Comparison of ENCODE assay signal across 18 mouse cellular contexts in the genomic region with DNA sequence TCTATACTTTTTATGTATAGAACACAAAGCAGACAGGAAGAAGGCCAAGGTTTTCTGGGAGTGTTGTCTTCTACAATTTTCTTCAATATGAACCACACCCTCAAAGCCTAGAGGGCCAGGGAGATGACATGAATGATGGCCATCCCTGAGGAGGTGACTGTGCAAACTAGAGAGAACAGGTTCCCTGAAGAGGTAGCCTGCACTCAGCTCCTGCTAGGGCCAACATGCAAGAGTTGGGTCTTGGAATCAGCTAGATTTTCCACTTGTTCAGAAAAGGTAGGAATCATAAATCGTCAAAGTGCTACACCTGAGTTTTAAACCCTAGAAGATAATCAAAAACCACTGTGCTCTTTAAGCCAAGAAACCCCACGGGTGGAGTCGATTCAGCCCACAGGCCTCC. TPM values are rescaled to one million over a fixed set of nuclear protein-coding genes. Genes with fewer than 3 reads are reported as not detected.
DNase-seq lines count a peak whose midpoint lies in the region; ATAC-seq and TF ChIP-seq lines count a peak whose summit lies in the region.
"Had no signal": no experiment of that assay in that cellular context is flagged by ENCODE, and none has a peak within 500 bp of the region (broad histone marks: within the 10 kb centered on the region; RNA-seq: fewer than 3 reads in every experiment).

No protein-coding gene starts in this region.

- H3K4me3 ChIP-seq in stomach, embryonic 15.5 days (replicated peaks) = no peak overlapping the region
- H3K4me3 ChIP-seq in stomach, postnatal 0 days (ENCODE audit: low read depth, low read length) = no peak overlapping the region
- no peak overlapping the region for H3K4me3 ChIP-seq in liver, embryonic 13.5 days (replicated peaks)
- H3K4me3 ChIP-seq in liver, postnatal 0 days (ENCODE audit: low read depth, low read length) = no peak overlapping the region
- H3K4me3 ChIP-seq in midbrain, embryonic 15.5 days = no peak overlapping the region
- H3K4me3 ChIP-seq: embryonic facial prominence, embryonic 13.5 days; forebrain, embryonic 10.5 days; heart, embryonic 12.5 days; hindbrain, embryonic 15.5 days had no signal

- ATAC-seq in stomach, embryonic 15.5 days (ENCODE audit: insufficient read depth, low FRiP score, low read depth) = peak; percentile 76; the same call in 1 of the 2 replicates
- no peak for ATAC-seq in stomach, postnatal 0 days (ENCODE audit: low FRiP score, low TSS enrichment)
- ATAC-seq in erythroid progenitor cell, adult 5-6 weeks (replicated peaks; ENCODE audit: low FRiP score, poor library complexity, severe bottlenecking) = peak; percentile 80
- ATAC-seq in liver, embryonic 13.5 days (ENCODE audit: low read depth) = peak; percentile 90
- ATAC-seq in liver, postnatal 0 days = peak; percentile 83
- ATAC-seq in midbrain, embryonic 15.5 days (replicated peaks) = no peak
- ATAC-seq: forebrain, embryonic 14.5 days had no signal

- H3K27me3 ChIP-seq in stomach, embryonic 15.5 days (replicated peaks) = no peaks in the 10 kb centered on the region
- no peaks in the 10 kb centered on the region for H3K27me3 ChIP-seq in stomach, postnatal 0 days (ENCODE audit: control insufficient read depth, insufficient read depth, low read length)
- H3K27me3 ChIP-seq in liver, embryonic 13.5 days = no peaks in the 10 kb centered on the region
- no peaks in the 10 kb centered on the region for H3K27me3 ChIP-seq in liver, postnatal 0 days (ENCODE audit: insufficient read depth, low read length)
- no peaks in the 10 kb centered on the region for H3K27me3 ChIP-seq in midbrain, embryonic 15.5 days (replicated peaks)
- H3K27me3 ChIP-seq: embryonic facial prominence, embryonic 13.5 days; heart, embryonic 12.5 days; hindbrain, embryonic 15.5 days had no signal

- H3K27ac ChIP-seq in stomach, embryonic 15.5 days = no peak overlapping the region
- H3K27ac ChIP-seq in stomach, postnatal 0 days (replicated peaks) = no peak overlapping the region
- peak overlapping the region; percentile 79 for H3K27ac ChIP-seq in liver, embryonic 13.5 days
- H3K27ac ChIP-seq in liver, postnatal 0 days (ENCODE audit: low read depth) = peak overlapping the region; percentile 58
- H3K27ac ChIP-seq in midbrain, embryonic 15.5 days = no peak overlapping the region
- H3K27ac ChIP-seq: embryonic facial prominence, embryonic 13.5 days; forebrain, embryonic 10.5 days; hindbrain, embryonic 15.5 days had no signal

- H3K9ac ChIP-seq in stomach, embryonic 15.5 days = no peak overlapping the region
- H3K9ac ChIP-seq in stomach, postnatal 0 days (ENCODE audit: low read length) = no peak overlapping the region
- H3K9ac ChIP-seq in liver, embryonic 13.5 days = no peak overlapping the region
- no peak overlapping the region for H3K9ac ChIP-seq in liver, postnatal 0 days (replicated peaks)
- H3K9ac ChIP-seq in midbrain, embryonic 15.5 days = no peak overlapping the region
- H3K9ac ChIP-seq: embryonic facial prominence, embryonic 13.5 days; heart, embryonic 12.5 days; hindbrain, embryonic 15.5 days had no signal

- TF ChIP-seq CTCF in stomach, postnatal 0 days (IDR thresholded peaks at IDR 0.05; ENCODE audit: low read depth) = no peak
- no peak for TF ChIP-seq CTCF in liver, postnatal 0 days (IDR thresholded peaks at IDR 0.05; ENCODE audit: low read depth)

- WGBS in stomach, embryonic 15.5 days = 82% methylated on average over 3 of the region's 3 CpGs
- 85% methylated on average over 3 of the region's 3 CpGs for WGBS in stomach, postnatal 0 days
- 50% methylated on average over 3 of the region's 3 CpGs for whole genome bisulfite sequencing in liver, embryonic 13.5 days (ENCODE audit: insufficient replicate concordance)
- WGBS in liver, postnatal 0 days (ENCODE audit: insufficient replicate concordance) = 71% methylated on average over 3 of the region's 3 CpGs
- 93% methylated on average over 3 of the region's 3 CpGs for WGBS in midbrain, embryonic 15.5 days

- H3K36me3 ChIP-seq in stomach, embryonic 15.5 days = no peaks in the 10 kb centered on the region
- no peaks in the 10 kb centered on the region for H3K36me3 ChIP-seq in stomach, postnatal 0 days (ENCODE audit: control insufficient read depth, insufficient read depth, low read length)
- no peaks in the 10 kb centered on the region for H3K36me3 ChIP-seq in liver, embryonic 13.5 days
- H3K36me3 ChIP-seq in liver, postnatal 0 days (replicated peaks; ENCODE audit: insufficient read depth, low read length) = no peaks in the 10 kb centered on the region
- no peaks in the 10 kb centered on the region for H3K36me3 ChIP-seq in midbrain, embryonic 15.5 days (replicated peaks)
- H3K36me3 ChIP-seq: embryonic facial prominence, embryonic 13.5 days; forebrain, embryonic 10.5 days; heart, embryonic 12.5 days; hindbrain, embryonic 15.5 days had no signal

- H3K9me3 ChIP-seq in stomach, embryonic 15.5 days = no peaks in the 10 kb centered on the region
- H3K9me3 ChIP-seq in stomach, postnatal 0 days (ENCODE audit: control insufficient read depth, low read length) = no peaks in the 10 kb centered on the region
- H3K9me3 ChIP-seq in liver, embryonic 13.5 days (replicated peaks) = no peaks in the 10 kb centered on the region
- H3K9me3 ChIP-seq in liver, postnatal 0 days (ENCODE audit: low read length) = no peaks in the 10 kb centered on the region
- H3K9me3 ChIP-seq in midbrain, embryonic 15.5 days = 0 out of 2 replicates have a peak, but pooled peaks cover under 1% of the 10 kb centered on the region
- H3K9me3 ChIP-seq: embryonic facial prominence, embryonic 13.5 days; forebrain, embryonic 10.5 days; heart, embryonic 12.5 days; hindbrain, embryonic 15.5 days had no signal

- H3K4me2 ChIP-seq in stomach, embryonic 15.5 days = no peak overlapping the region
- H3K4me2 ChIP-seq in stomach, postnatal 0 days (replicated peaks; ENCODE audit: low read depth) = no peak overlapping the region
- H3K4me2 ChIP-seq in liver, embryonic 13.5 days = peak overlapping the region; percentile 19; the same call in 1 of the 2 replicates
- H3K4me2 ChIP-seq in liver, postnatal 0 days (ENCODE audit: low read depth, low read length) = no peak overlapping the region
- H3K4me2 ChIP-seq in midbrain, embryonic 15.5 days = no peak overlapping the region
- H3K4me2 ChIP-seq: embryonic facial prominence, embryonic 13.5 days; heart, embryonic 12.5 days; hindbrain, embryonic 15.5 days had no signal

- DNase-seq in stomach, postnatal 0 days (ENCODE audit: low spot score) = no peak
- DNase-seq in liver, embryonic 13.5 days = peak; percentile 28
- DNase-seq in liver, postnatal 0 days = no peak
- DNase-seq in kidney, postnatal 25 days = no peak
- no peak for DNase-seq in urinary bladder, adult 2 months (ENCODE audit: low spot score)
- DNase-seq: adrenal gland, adult 8-10 months; adrenal gland, postnatal 36 days; cerebellum, adult 11 months; cerebellum, adult 8-10 months; cerebellum, postnatal 14 days had no signal

- TF ChIP-seq EP300 in stomach, postnatal 0 days (optimal IDR thresholded peaks at IDR 0.05) = no peak
- TF ChIP-seq EP300 in liver, postnatal 0 days (IDR thresholded peaks at IDR 0.05; ENCODE audit: low read depth) = peak; percentile 54; the same call in 1 of the 2 replicates

- H3K4me1 ChIP-seq in stomach, embryonic 15.5 days = 0 out of 2 replicates have a peak, but pooled peaks cover 6% of the 10 kb centered on the region
- H3K4me1 ChIP-seq in stomach, postnatal 0 days (replicated peaks; ENCODE audit: control insufficient read depth, insufficient read depth) = no peaks in the 10 kb centered on the region
- peaks cover 55% of the 10 kb centered on the region for H3K4me1 ChIP-seq in liver, embryonic 13.5 days (replicated peaks)
- peaks cover 16% of the 10 kb centered on the region for H3K4me1 ChIP-seq in liver, postnatal 0 days (ENCODE audit: insufficient read depth)
- H3K4me1 ChIP-seq in midbrain, embryonic 15.5 days = peaks cover 22% of the 10 kb centered on the region

RNA-seq across cellular contexts. Expression of a gene that starts 6.2 kb away (rescaled TPM):
- 6.5 and 32.9 TPM in 2 replicates for polyA plus RNA-seq in stomach, embryonic 15.5 days (2015; fragmentation: Nextera tagmentation; extraction: Ambion mirVana)
- 4.2 and 8.9 TPM in 2 replicates for polyA plus RNA-seq in stomach, postnatal 0 days (2015; fragmentation: Nextera tagmentation; extraction: Ambion mirVana)
- 6.8 TPM in 1 of 2 replicates, not detected in the other for total RNA-seq in erythroid progenitor cell, adult 5-6 weeks (2015; ENCODE audit: low replicate concordance)
- total RNA-seq in erythroid progenitor cell, adult 5-6 weeks (2017; ENCODE audit: low replicate concordance) = 0.45 and 3.2 TPM in 2 replicates
- polyA plus RNA-seq in liver, embryonic 13.5 days (2015; fragmentation: Nextera tagmentation; extraction: Ambion mirVana) = 7.2 and 8.2 TPM in 2 replicates
- polyA plus RNA-seq in liver, postnatal 0 days (2015; fragmentation: Nextera tagmentation; extraction: Ambion mirVana) = 5.5 and 5.6 TPM in 2 replicates
- polyA plus RNA-seq in midbrain, embryonic 15.5 days (2015; fragmentation: Nextera tagmentation; extraction: Ambion mirVana) = 0.96 and 5.1 TPM in 2 replicates
- 14.2 and 30.0 TPM in 2 replicates for polyA plus RNA-seq in urinary bladder, adult 2 months (2012; rRNA removed)

Comparison
In these comparisons a context has a peak if more than half of its experiments do, and no peak if none do; other contexts are left out.
1. ATAC-seq: peak in stomach, embryonic 15.5 days (single experiment), erythroid progenitor cell, adult 5-6 weeks (single experiment), liver, embryonic 13.5 days (single experiment) and liver, postnatal 0 days (single experiment); none in stomach, postnatal 0 days (single experiment) and midbrain, embryonic 15.5 days (single experiment).
2. H3K27ac ChIP-seq: peak in liver, embryonic 13.5 days (single experiment) and liver, postnatal 0 days (single experiment); none in stomach, embryonic 15.5 days (single experiment), stomach, postnatal 0 days (single experiment) and midbrain, embryonic 15.5 days (single experiment).